Mouse (Mus musculus) fat pad, adult 2 months (tissue): ENCODE results near the gene P2ry12.

Source experiments
- DNase-seq: peaks from one replicate; pipeline ENCODE4 v3.0.0-alpha.2; 2011; ENCODE audit warnings: low read depth, low spot score; ENCODE audit errors: extremely low read depth

P2ry12 gene

DNA sequence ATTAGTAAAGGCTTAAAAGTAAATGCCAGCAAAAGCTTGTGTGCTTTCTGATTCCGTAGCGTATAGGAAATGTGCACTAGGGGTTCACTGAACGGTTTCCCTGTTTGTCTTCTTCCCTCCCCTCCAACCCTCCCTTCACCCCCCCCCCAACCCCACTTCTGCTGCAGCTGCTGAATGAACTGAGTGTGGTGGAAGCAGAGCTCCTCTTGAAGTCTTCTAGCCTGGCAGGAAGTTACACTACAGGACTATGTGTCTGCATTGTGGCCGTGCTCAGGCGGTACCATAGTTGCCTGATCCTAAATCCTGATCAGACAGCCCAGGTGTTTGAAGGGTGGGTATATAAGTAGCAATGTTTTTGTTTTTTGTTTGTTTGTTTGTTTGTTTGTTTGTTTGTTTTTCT, 27.8 kb downstream of the P2ry12 start:
- no peak for DNase-seq

DNA sequence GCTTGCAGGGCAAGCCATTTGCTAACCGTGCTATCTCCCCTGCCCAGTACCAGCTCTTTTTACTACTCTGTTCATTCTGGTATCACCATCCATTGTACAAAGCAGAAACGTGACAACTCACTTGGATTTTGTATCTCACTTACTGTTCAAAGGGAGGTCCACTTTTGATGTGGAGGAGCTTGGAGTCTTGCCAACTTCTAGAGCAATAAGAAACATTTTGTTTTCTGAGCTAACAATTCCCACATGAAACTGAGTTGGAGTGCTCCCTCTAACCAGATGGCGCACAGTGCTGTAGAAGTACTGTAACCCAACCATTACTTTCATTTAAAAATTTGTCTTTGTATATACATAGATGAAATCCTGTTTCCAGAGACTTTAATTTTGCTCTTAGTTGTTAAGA, 31.8 kb downstream of the P2ry12 start:
- DNase-seq = no peak

DNA sequence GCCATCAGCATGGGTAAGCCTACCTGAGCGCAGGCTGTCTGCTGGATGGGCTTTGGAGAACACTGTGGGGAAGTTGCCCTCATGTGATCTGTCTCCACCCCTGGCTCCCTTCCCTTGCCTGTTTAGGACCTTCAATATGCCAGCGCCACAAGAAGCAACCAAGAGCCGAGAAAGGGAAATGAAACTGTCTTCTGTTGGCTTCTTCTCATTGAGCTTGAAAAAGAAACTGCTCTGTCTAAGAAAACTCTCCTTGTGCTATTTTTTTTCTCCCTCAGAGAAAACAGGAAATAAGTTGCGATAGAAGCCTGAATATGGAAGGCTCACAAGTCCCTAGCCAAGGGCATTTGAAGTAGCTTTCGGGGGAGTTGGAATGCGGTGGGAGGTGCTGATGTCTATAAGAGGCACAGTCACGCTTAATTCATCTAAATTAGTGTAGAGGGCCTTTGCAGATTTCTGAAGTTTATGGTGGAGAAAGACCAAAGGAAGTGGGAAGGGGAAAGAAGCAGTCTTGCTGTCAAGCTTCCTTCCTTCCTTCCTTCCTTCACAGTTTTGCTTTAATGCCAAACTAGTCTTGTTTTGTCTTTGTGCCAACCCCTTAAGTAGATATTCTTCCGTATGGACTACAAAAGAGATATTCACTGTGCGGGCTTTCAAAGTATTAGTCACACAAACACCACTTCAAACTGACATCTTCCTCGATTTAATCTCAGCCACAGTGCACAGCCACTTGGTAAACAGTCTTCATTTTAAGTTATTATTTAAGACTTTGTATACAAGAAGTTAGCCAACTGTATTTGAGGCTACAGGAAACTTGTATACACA, 33.7 kb downstream of the P2ry12 start:
- no peak for DNase-seq

GRCm38 (mm10) chr3:59227696-59228095, 35.0 kb downstream of the P2ry12 start:
- DNase-seq = no peak

- no peak for DNase-seq
Measured at GRCm38 (mm10) chr3:59225411-59225810, 37.3 kb downstream of the P2ry12 start.

DNA sequence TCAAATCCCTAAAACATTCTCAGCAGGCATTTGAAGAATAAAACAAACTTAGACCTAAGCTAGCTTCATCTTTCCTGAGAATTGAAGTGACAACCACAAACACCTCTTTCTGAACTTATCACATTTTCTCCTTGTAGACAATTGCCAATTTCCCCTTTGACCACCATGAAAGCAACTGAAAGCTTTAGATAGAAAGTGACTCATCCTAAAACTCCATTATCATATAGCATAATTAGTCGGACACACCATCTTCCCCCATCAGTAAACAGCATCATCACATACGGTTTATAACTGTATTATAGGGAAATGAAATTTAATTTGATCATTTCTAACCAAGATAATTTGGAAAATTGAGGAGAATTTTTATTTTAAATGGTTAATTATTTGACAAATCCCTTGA, 40.4 kb downstream of the P2ry12 start:
- DNase-seq = no peak

GRCm38 (mm10) chr3:59219326-59219725, 43.3 kb downstream of the P2ry12 start:
- DNase-seq = no peak

GRCm38 (mm10) chr3:59217211-59217610, 45.5 kb downstream of the P2ry12 start:
- peak; percentile 18 for DNase-seq

DNA sequence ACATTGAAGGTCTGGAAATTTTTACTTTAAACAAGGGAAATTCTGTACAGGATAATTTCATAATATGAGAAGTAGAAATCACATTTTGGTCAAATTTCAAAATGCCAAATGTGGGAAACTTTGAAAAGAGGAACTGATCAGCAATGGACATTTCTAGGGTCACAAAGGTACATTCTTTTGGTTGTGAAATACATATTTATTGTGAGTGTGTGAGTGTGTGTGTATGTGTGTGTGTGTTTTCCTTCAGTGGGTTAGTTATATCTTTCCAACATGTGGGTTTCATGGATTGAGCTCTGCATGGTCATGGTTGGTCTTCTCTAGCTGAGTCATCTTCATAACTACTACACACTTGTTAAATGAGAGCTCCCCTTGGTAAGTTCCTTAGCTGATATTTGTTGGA, 50.3 kb downstream of the P2ry12 start:
- DNase-seq = no peak

GRCm38 (mm10) chr3:59211784-59212183, 50.9 kb downstream of the P2ry12 start:
- DNase-seq = no peak

DNA sequence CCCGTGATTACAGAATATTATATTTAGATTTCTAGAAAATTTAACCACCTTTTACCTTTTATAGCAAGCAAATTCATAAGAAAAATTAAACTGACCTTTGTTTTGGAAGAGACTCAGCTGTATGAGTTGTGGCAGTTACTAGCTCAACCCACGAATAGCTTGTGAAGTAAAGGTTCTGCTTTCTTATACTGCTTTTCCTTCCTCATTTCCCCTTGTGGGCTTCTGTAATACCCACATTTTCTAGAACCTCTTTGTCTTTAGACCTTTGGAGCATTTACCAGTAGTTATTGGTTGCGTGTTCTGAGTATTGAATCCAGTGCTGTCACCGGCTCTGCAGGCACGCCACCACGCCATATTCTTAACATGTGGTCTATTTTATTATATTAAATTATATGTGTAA, 51.9 kb downstream of the P2ry12 start, which contains the start of gene P2ry13:
P2ry13 (minus strand) TSS at position 156 of the 400 bp plus-strand sequence.
- DNase-seq = no peak

- DNase-seq = no peak
Measured at GRCm38 (mm10) chr3:59210089-59210488, 52.6 kb downstream of the P2ry12 start.

DNA sequence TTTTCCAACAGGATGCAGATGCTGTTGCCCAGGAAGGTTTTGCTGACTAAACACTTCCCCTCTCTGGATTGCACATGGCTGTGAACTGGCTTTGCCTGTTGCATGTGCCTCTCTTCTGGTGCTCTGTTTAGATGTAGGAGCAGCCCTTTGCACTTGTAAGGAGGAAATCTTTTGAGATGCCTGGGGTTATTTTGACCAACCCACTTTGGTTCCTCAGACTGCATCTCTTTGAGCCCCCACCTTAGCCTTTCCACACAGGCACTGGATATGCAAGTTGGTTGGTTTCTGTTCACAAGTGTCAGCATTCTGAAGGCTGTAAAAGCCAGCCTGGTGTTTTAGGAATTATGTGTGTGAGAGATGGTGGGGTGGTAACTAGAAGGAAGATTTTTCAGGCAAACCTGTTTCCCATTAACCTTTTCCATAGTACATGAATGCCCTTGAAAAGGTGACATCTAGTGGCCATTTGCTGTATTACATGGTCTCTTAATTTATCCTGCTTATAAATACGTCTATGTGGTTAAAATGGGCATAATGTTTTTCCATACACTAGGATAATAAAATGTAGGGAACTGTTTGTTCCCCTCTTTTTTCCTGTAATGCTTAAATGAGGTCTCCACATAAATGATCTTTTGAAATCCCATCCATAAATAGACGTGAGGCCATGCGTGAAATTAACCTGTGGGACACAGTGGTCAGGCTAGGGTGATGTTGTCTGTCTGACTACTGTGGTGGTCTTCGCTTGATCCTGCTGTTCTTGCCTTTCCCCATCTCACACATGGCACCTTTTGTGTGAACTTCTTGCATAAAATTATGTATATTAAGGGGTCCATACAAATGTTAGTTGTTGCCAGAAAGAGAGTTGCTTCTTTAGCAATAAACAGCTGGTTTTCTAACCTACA, 53.8 kb downstream of the P2ry12 start:
- no peak for DNase-seq

- no peak for DNase-seq
Measured at GRCm38 (mm10) chr3:59205941-59206340, 56.7 kb downstream of the P2ry12 start.

DNA sequence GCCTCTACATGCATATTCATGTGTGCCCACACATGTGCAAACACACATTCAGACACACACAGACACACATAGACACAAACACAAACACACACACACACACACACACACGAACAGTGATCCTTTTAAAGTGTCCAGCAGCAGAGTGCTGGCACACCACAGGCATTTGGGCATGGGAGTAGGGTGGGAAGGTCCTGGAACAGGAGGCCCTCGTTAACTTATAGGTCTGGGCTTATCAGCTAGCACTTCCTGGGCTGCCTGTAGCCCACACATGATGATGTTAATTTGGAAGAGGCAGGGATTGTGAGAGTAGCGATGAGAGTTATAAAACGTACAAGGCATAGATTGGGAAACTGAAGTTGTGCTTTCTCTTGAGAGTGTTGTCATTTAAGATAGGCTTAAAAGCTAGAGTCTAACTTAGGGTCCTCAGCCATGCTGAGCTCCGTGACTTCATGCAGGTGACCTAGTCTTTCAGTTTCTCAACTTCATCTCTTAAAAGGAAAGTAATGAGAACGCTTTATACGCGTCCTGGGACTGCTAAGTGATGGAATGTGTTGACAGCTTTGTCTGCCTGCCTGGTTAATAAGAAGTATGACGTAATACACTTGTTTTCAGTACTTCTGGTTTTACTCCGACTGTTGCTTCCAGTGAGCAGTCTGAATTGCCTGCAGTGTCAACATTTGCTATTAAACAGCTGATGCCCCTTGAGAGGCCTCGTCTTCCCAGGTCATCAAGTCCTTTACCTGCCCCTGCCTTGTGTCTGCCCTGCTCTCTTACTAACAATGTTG, 57.8 kb downstream of the P2ry12 start:
- no peak for DNase-seq

- DNase-seq = no peak
Measured at GRCm38 (mm10) chr3:59203802-59204520, 58.7 kb downstream of the P2ry12 start.

DNA sequence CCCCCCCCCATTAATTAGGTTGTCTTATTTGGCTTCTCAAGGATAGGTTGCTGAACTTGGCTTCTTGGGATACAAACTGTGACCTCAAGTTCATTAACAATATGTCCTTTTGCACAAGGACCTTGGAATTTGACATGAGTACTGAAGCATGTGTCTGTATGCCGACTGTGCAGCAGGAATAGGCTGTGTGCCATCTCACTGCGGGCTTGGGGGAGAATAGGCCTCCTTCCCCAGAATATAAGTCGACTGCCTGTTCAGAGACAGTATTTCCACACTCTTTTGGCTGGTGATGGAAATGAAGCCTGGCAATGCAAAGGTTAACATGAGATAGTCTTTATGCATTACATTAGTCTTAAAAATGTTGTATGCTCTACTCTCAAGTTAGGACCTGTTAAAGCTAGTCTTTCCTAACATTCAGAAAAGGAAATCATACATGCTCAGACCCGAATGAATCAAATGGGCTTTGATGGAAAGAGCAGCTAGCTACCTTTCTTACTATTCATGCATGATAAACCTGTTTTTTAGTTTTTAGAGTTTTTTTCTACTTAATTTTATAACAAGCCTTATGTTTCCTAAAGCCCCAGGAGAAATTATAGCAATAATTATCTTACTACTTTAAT, 65.2 kb downstream of the P2ry12 start:
- no peak for DNase-seq

DNA sequence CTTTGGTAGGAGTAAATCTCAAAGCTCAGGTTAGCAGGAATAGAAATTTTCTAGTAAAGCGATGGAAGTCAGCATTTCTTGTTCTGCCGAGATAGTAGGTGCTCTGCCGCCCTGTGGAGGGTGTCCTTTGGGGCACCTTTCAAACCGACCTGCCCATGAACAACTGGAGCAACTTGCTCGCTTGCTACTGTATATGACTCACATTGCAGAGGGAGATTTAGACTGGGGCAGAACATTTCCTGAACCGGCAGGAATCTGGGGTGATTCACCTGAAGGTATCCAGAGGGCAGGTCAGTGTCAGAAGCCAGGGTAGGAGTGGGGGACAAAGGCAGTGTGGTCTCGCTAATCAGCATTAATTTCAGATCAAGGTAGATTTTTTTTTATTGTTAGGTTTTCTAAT, 67.7 kb downstream of the P2ry12 start, which contains the start of gene Gpr87:
Gpr87 (minus strand) TSS at position 167 of the 400 bp plus-strand sequence.
- no peak for DNase-seq

- DNase-seq = no peak
Measured at GRCm38 (mm10) chr3:59194099-59194498, 68.6 kb downstream of the P2ry12 start.

DNA sequence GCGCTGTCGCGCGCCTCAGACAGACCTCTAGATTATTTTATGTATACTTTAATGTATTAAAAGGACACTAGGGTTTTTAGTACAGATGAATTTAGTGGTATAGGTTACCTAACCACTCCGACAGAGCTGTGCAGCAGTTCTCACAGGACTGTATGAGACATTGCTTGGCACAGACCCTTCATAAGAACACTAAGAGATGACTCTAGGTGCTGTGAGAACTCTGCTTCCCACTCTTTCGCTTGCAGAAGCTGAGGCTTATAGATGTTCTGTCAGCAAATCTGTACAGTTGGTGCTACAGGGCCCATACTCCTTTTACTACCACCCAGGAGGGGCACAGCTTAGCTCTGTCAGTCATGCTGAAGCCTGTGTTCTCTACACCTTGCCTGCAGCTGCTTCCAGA, 71.0 kb downstream of the P2ry12 start:
- DNase-seq = no peak
